Mouse (Mus musculus) mesoderm, embryonic 11.5 days (tissue): ENCODE data around the gene Edn3.

Source experiments
- DNase-seq: peaks from one replicate; pipeline ENCODE4 v3.0.0-alpha.2; 2012; ENCODE audit warnings: low read depth, low spot score

The Edn3 gene

DNA sequence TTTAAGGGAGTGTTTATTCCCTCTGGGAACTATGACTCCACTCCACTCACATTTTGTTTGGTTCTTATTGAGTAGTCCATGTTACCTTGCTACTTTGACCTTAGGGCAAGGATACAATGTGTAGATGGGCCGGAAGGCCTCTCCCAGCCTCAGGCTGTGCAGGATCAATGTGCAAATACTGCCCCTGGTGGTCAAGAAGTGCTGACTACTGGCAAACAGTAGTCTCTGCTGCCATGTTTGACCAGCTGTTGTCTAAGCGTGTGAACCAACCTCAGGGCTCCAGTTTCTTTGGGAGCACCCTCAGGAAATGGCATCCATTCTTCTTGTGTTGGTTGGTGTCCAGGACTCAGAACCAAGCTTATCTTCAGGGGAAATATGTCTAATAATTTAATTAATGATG is 36.6 kb downstream of the Edn3 start:
- no peak for DNase-seq

GRCm38 (mm10) chr2:174797495-174798068 is 37.2 kb downstream of the Edn3 start:
- DNase-seq = no peak

DNA sequence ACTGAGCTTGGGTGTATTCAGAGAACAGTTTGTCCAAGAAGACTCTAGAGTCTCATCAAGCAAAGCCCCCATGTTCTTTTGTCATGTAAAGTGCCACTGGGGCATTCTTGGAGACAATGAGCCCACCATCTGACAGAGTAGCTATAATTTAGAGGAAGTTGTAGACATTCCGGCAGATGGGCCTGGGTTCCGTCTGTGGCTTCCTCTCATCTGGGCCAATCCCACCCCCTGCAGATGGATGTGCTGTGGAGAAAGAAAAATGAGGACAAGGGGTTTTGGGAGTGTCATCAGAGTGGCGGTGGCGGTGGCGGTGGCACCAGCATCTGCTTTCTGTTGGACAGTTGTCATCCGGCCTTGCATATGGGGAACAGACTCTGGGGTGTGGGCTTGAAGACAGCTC is 42.0 kb downstream of the Edn3 start:
- DNase-seq = no peak

DNA sequence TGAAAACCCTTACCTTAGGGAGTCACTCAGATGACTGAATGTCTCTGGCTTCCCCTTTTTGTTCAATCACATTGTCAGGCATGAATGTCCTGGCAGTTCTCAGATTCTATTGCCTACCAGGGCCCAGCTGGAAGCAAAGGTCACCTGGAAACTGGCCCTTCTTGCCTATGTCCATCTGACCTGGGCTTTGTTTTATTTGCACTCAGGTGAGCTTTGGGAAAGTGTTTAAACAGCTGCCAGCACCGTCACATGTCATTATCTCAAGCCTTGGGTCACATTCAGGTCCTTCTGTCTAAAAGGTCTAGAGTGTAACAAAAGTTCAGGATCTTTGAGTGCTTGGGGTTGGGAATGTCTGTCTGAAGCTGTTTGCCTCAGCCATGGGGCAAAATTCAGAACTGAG is 43.2 kb downstream of the Edn3 start:
- no peak for DNase-seq

DNA sequence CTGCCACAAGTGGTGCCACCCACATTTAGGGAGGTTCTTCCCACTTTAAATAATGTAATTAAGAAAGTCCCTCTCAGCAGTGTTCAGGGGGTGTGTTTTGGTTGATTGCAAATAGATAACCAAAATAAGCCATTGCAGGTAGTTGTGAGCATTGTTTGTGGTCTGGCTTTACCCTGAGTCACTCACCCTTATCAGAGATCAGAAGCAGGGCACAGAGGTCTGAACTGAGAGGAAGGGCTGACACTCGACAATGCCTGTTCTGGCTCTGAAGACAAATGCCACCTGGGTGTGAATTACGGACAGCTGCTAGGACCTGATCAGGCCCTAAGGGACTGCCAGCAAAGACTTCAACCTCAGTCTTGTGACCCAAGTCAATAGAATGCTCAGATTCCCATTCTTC is 47.5 kb downstream of the Edn3 start:
- no peak for DNase-seq

- DNase-seq = peak; percentile 60
Observed at GRCm38 (mm10) chr2:174809296-174809695, 48.9 kb downstream of the Edn3 start.

- no peak for DNase-seq
Observed at GRCm38 (mm10) chr2:174813306-174813705, 52.9 kb downstream of the Edn3 start.

DNA sequence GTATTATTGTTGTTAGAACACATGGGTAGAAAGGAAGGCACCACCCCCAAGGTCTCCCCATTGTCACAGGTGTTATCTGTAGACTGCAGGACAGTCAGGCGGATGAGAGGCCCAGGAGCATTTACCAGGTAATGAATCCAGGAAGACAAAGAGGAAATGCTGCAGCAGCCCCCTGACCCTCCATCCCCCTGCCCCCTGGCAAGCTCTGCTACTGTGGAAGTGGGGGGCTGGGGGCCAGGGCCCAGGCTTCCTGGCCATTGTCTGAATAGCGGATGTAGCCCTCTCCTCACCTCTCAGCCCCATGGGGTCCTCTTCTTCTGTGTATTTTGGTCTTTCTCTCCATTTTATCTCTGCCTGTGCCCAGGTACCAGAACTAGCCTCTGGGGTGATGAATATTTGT is 55.7 kb downstream of the Edn3 start:
- DNase-seq = no peak

- no peak for DNase-seq
Observed at GRCm38 (mm10) chr2:174820286-174820685, 59.9 kb downstream of the Edn3 start.

GRCm38 (mm10) chr2:174827829-174828228 is 67.4 kb downstream of the Edn3 start:
- no peak for DNase-seq

GRCm38 (mm10) chr2:174833608-174834007 is 73.2 kb downstream of the Edn3 start:
- DNase-seq = no peak
